ENCODE assay signal across 11 mouse cellular contexts in genomic region chr12:33497319-33497892, GRCm38 (mm10).
DNase-seq lines count a peak whose midpoint lies in the region; ATAC-seq and TF ChIP-seq lines count a peak whose summit lies in the region.
"Had no signal": no experiment of that assay in that cellular context is flagged by ENCODE, and none has a peak within 500 bp of the region (broad histone marks: within the 10 kb centered on the region; RNA-seq: fewer than 3 reads in every experiment).

No protein-coding gene starts in this region.

- no peak overlapping the region for H3K27ac ChIP-seq in heart, embryonic 13.5 days (replicated peaks)
- no peak overlapping the region for H3K27ac ChIP-seq in lung, embryonic 16.5 days (ENCODE audit: low read length)
- no peak overlapping the region for H3K27ac ChIP-seq in embryonic fibroblast, embryonic 13.5 days (ENCODE audit: insufficient read depth, low read length)
- H3K27ac ChIP-seq in cerebellum, adult 2 months (ENCODE audit: insufficient read depth, low read length) = no peak overlapping the region
- H3K27ac ChIP-seq: liver, embryonic 13.5 days had no signal

- 45% methylated on average over 11 of the region's 11 CpGs for WGBS in heart, embryonic 13.5 days
- 33% methylated on average over 11 of the region's 11 CpGs for WGBS in lung, embryonic 16.5 days
- 66% methylated on average over 11 of the region's 11 CpGs for WGBS in cerebellum, adult 2 months

- ATAC-seq in heart, embryonic 13.5 days (ENCODE audit: extremely low read depth, insufficient number of reproducible peaks, low FRiP score, low TSS enrichment) = no peak
- no peak for ATAC-seq in lung, embryonic 16.5 days (ENCODE audit: low read depth)

- DNase-seq in heart, adult 8-10 months (ENCODE audit: low spot score) = no peak
- no peak for DNase-seq in lung, postnatal 4 days
- DNase-seq in right cerebral cortex, postnatal 10 days (ENCODE audit: low spot score in 2 of 2) = peak; percentile 23 to 36
- no peak for DNase-seq in spleen, postnatal 14 days (ENCODE audit: low spot score in 2 of 2)
- no peak for DNase-seq in cerebellum, adult 2 months
- DNase-seq: kidney, adult 18-20 months; liver, embryonic 13.5 days had no signal

- H3K36me3 ChIP-seq in heart, embryonic 13.5 days = no peaks in the 10 kb centered on the region
- no peaks in the 10 kb centered on the region for H3K36me3 ChIP-seq in lung, embryonic 16.5 days (ENCODE audit: control insufficient read depth, insufficient read depth, low read length)
- H3K36me3 ChIP-seq: liver, embryonic 13.5 days had no signal

- H3K4me1 ChIP-seq in heart, embryonic 13.5 days = no peaks in the 10 kb centered on the region
- no peaks in the 10 kb centered on the region for H3K4me1 ChIP-seq in lung, embryonic 16.5 days (replicated peaks; ENCODE audit: control insufficient read depth, insufficient read depth, low read length)
- no peaks in the 10 kb centered on the region for H3K4me1 ChIP-seq in embryonic fibroblast, embryonic 13.5 days (ENCODE audit: control insufficient read depth, insufficient read depth, low read length)
- H3K4me1 ChIP-seq in cerebellum, adult 2 months (ENCODE audit: control insufficient read depth, insufficient read depth, low read length) = no peaks in the 10 kb centered on the region
- H3K4me1 ChIP-seq: liver, embryonic 13.5 days had no signal

- no peak overlapping the region for H3K4me3 ChIP-seq in heart, embryonic 13.5 days
- 0 out of 2 replicates have a peak overlapping the region, but pooled peaks have one; percentile 6 for H3K4me3 ChIP-seq in lung, embryonic 16.5 days (ENCODE audit: low read length)
- peak overlapping the region; percentile 18; the same call in 1 of the 2 replicates for H3K4me3 ChIP-seq in embryonic fibroblast, embryonic 13.5 days (ENCODE audit: insufficient read depth, low read length)
- H3K4me3 ChIP-seq in cerebellum, adult 2 months (replicated peaks; ENCODE audit: insufficient read depth, low read depth, low read length) = no peak overlapping the region
- H3K4me3 ChIP-seq: erythroblast, embryonic 14.5 days; liver, embryonic 13.5 days had no signal

- no peaks in the 10 kb centered on the region for H3K27me3 ChIP-seq in heart, embryonic 13.5 days (replicated peaks)
- no peaks in the 10 kb centered on the region for H3K27me3 ChIP-seq in lung, embryonic 16.5 days (ENCODE audit: control insufficient read depth, insufficient read depth, low read depth, low read length)
- no peaks in the 10 kb centered on the region for H3K27me3 ChIP-seq in cerebellum, adult 2 months (ENCODE audit: control insufficient read depth, insufficient read depth, low read length)
- H3K27me3 ChIP-seq: liver, embryonic 13.5 days had no signal

- TF ChIP-seq POLR2A in embryonic fibroblast, embryonic 13.5 days (IDR thresholded peaks at IDR 0.05; ENCODE audit: low read depth, low read length) = no peak
- TF ChIP-seq POLR2A in cerebellum, adult 2 months (IDR thresholded peaks at IDR 0.05; ENCODE audit: borderline replicate concordance, insufficient read depth, low read length) = no peak

- TF ChIP-seq CTCF in embryonic fibroblast, embryonic 13.5 days (IDR thresholded peaks at IDR 0.05; ENCODE audit: borderline replicate concordance, insufficient read depth, low read length) = no peak
- no peak for TF ChIP-seq CTCF in cerebellum, adult 2 months (IDR thresholded peaks at IDR 0.05; ENCODE audit: borderline replicate concordance, insufficient read depth, low read depth, low read length)

- peak overlapping the region; percentile 46 for H3K4me2 ChIP-seq in heart, embryonic 13.5 days
- peak overlapping the region; percentile 30; the same call in 1 of the 2 replicates for H3K4me2 ChIP-seq in lung, embryonic 16.5 days (ENCODE audit: low read depth, low read length)
- H3K4me2 ChIP-seq: liver, embryonic 13.5 days had no signal

- no peak overlapping the region for H3K9ac ChIP-seq in heart, embryonic 13.5 days
- no peak overlapping the region for H3K9ac ChIP-seq in lung, embryonic 16.5 days (ENCODE audit: low read length)
- H3K9ac ChIP-seq: liver, embryonic 13.5 days had no signal

- no peaks in the 10 kb centered on the region for H3K9me3 ChIP-seq in heart, embryonic 13.5 days
- H3K9me3 ChIP-seq in lung, embryonic 16.5 days (ENCODE audit: control insufficient read depth, low read length) = no peaks in the 10 kb centered on the region
- H3K9me3 ChIP-seq: liver, embryonic 13.5 days had no signal

Comparison
In these comparisons a context has a peak if more than half of its experiments do, and no peak if none do; other contexts are left out.
1. H3K4me3 ChIP-seq: peak in lung, embryonic 16.5 days (single experiment) and embryonic fibroblast, embryonic 13.5 days (single experiment); none in heart, embryonic 13.5 days (single experiment) and cerebellum, adult 2 months (single experiment).
2. DNase-seq: peak in right cerebral cortex, postnatal 10 days (2 of 2); none in heart, adult 8-10 months (single experiment), lung, postnatal 4 days (0 of 2), spleen, postnatal 14 days (0 of 2) and cerebellum, adult 2 months (0 of 2).